Mouse (Mus musculus): Measurements from ENCODE around the gene Galns.
A peak's percentile ranks its signal among the peaks of the same experiment; 100 is the strongest.

The Galns gene

GRCm38 (mm10) chr8:122611295-122612133 is at the start of gene Galns, which contains the start of gene Trappc2l:
TSS of gene Galns (minus strand) at chr8:122611463.
TSS of gene Trappc2l (plus strand) at chr8:122611640.
- DNase-seq (ENCODE audit: low read depth, low spot score), result peak; percentile 98

GRCm38 (mm10) chr8:122660022-122660421 is 48.8 kb upstream of the Galns start:
- peak; percentile 18 for DNase-seq (ENCODE audit: low read depth, low spot score)

- no peak for DNase-seq (ENCODE audit: low read depth, low spot score)
Measured at GRCm38 (mm10) chr8:122658807-122659160, 47.5 kb upstream of the Galns start.

- DNase-seq (ENCODE audit: low read depth, low spot score), result no peak
Measured at GRCm38 (mm10) chr8:122658149-122658806, 47.0 kb upstream of the Galns start.

- no peak for DNase-seq (ENCODE audit: low read depth, low spot score)
Measured at GRCm38 (mm10) chr8:122656056-122656999, 45.1 kb upstream of the Galns start.

GRCm38 (mm10) chr8:122654768-122655167 is 43.5 kb upstream of the Galns start:
- no peak for DNase-seq (ENCODE audit: low read depth, low spot score)

GRCm38 (mm10) chr8:122652643-122653042 is 41.4 kb upstream of the Galns start:
- no peak for DNase-seq (ENCODE audit: low read depth, low spot score)

GRCm38 (mm10) chr8:122651326-122651921 is 40.2 kb upstream of the Galns start:
- no peak for DNase-seq (ENCODE audit: low read depth, low spot score)

GRCm38 (mm10) chr8:122648192-122648970 is 37.1 kb upstream of the Galns start:
- no peak for DNase-seq (ENCODE audit: low read depth, low spot score)

GRCm38 (mm10) chr8:122646337-122646736 is 35.1 kb upstream of the Galns start:
- no peak for DNase-seq (ENCODE audit: low read depth, low spot score)

- no peak for DNase-seq (ENCODE audit: low read depth, low spot score)
Measured at GRCm38 (mm10) chr8:122644175-122644954, 33.1 kb upstream of the Galns start.

GRCm38 (mm10) chr8:122642071-122642470 is 30.8 kb upstream of the Galns start:
- DNase-seq (ENCODE audit: low read depth, low spot score), result no peak

- DNase-seq (ENCODE audit: low read depth, low spot score), result no peak
Measured at GRCm38 (mm10) chr8:122641406-122641805, 30.1 kb upstream of the Galns start.

GRCm38 (mm10) chr8:122640825-122641224 is 29.6 kb upstream of the Galns start:
- DNase-seq (ENCODE audit: low read depth, low spot score), result no peak

- DNase-seq (ENCODE audit: low read depth, low spot score), result no peak
Measured at GRCm38 (mm10) chr8:122639521-122640248, 28.4 kb upstream of the Galns start.

GRCm38 (mm10) chr8:122638601-122639000 is 27.3 kb upstream of the Galns start:
- no peak for DNase-seq (ENCODE audit: low read depth, low spot score)

- no peak for DNase-seq (ENCODE audit: low read depth, low spot score)
Measured at GRCm38 (mm10) chr8:122637230-122637629, 26.0 kb upstream of the Galns start.

- DNase-seq (ENCODE audit: low read depth, low spot score), result no peak
Measured at GRCm38 (mm10) chr8:122636803-122637175, 25.5 kb upstream of the Galns start.

Data from CD4-positive helper T cell, adult 2 months (primary cell).